Mouse (Mus musculus): ENCODE measurements around the gene Selenbp1. TPM values are rescaled to one million over a fixed set of nuclear protein-coding genes. Genes with fewer than 3 reads are reported as not detected.
"Not testable (repeated sequence)": the region's sequence is repeated elsewhere in the genome, so short reads cannot be mapped to it uniquely, and the experiment has no call there.

The Selenbp1 gene
- polyA plus RNA-seq, 1 experiment from 2014 or later: 15.3 TPM

DNA sequence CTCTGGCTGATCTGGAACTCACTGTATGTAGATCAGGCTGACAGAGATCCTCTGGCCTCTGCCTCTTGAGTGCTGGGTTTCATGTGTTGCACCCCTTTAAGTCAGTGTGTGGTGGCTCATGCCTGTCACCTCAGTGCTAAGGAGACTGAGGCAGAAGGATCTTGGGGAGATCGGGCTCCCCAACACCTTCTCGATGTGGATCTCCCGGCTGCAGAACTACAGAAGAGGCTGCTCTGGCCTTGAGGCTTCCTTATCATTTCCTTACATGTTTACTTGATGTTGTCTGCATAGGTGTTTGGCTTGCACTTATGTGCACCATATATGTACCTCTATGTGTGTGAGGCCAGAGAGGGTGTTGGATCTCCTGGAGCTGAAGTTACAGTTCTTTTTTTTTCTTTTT lies 1.7 kb downstream of the Selenbp1 start:
- ATAC-seq (ENCODE audit: low FRiP score); H3K4me3 ChIP-seq (replicated peaks); H3K9me3 ChIP-seq (replicated peaks); H3K27me3 ChIP-seq (replicated peaks); H3K4me2 ChIP-seq; H3K36me3 ChIP-seq; H3K27ac ChIP-seq (replicated peaks); H3K9ac ChIP-seq (replicated peaks): not testable (repeated sequence)
- 98% methylated on average over 3 of the region's 3 CpGs for WGBS
- peaks cover 11% of the 10 kb centered on the region; the same call in 1 of the 2 replicates for H3K4me1 ChIP-seq

DNA sequence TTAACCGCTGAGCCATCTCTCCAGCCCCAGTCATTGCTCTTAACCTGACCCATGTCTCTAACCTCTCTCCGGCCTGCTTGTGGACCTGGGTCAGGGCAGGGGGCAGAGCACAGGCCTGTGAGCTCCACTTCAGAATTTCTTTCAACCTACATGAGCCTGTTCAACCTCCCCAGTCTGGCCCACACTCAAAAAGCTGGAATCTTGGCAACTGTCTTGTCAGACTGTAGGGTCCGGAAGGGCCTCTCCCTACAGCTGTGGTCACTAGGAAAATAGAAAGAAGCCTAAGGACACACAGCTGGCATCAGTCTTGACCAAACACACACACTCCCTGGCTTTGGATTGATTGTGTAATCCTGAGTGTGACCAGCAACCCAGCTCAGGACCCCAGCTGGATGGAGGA lies 2.5 kb downstream of the Selenbp1 start:
- H3K4me1 ChIP-seq: peaks cover 11% of the 10 kb centered on the region; the same call in 1 of the 2 replicates
- H3K4me3 ChIP-seq (replicated peaks); H3K27me3 ChIP-seq (replicated peaks); H3K9me3 ChIP-seq (replicated peaks); H3K4me2 ChIP-seq; H3K9ac ChIP-seq (replicated peaks); ATAC-seq (ENCODE audit: low FRiP score); H3K36me3 ChIP-seq; H3K27ac ChIP-seq (replicated peaks): not testable (repeated sequence)
- 83% methylated on average over 3 of the region's 3 CpGs for WGBS

DNA sequence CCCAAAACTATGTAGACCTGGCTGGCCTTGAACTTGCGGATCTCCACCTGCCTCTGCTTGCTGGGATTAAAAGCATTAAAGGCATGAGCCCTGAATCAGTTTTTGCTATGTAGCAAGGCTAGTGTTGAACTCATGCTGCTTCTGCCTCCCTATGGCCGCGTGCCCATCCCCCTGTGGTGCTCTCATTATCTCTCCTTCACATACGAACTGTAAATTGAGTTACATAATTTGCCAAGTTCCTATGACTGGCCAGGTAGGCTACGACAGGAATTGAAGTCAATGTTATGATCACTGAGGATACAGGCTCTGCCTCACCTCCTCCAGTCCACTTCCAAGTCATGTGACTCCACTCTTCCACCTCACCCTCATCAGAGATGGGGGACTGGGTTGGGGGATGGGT lies 3.3 kb downstream of the Selenbp1 start:
- not testable (repeated sequence) for H3K4me2 ChIP-seq; ATAC-seq (ENCODE audit: low FRiP score); H3K27me3 ChIP-seq (replicated peaks); H3K9me3 ChIP-seq (replicated peaks); H3K4me3 ChIP-seq (replicated peaks); H3K9ac ChIP-seq (replicated peaks); H3K27ac ChIP-seq (replicated peaks); H3K36me3 ChIP-seq
- WGBS: 81% methylated on average over 5 of the region's 5 CpGs
- H3K4me1 ChIP-seq: peaks cover 11% of the 10 kb centered on the region; the same call in 1 of the 2 replicates

DNA sequence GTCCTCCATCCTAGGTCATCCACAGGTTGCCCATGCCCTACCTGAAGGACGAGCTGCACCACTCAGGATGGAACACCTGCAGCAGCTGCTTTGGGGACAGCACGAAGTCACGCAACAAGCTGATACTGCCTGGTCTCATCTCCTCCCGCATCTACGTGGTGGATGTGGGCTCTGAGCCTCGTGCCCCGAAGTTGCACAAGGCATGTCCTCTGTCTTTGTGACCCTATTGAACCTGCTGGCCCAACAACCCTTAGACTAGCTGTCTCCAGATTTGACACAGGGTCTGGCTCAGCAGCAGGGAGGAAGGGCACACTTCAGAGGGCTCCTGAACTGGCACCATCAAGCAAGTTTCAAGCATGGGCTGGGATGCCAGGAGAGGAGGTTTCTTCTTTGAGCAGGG lies 4.3 kb downstream of the Selenbp1 start:
- H3K4me3 ChIP-seq (replicated peaks); H3K27ac ChIP-seq (replicated peaks); H3K36me3 ChIP-seq; H3K27me3 ChIP-seq (replicated peaks); H3K4me2 ChIP-seq; H3K9me3 ChIP-seq (replicated peaks); ATAC-seq (ENCODE audit: low FRiP score); H3K9ac ChIP-seq (replicated peaks): not testable (repeated sequence)
- peaks cover 11% of the 10 kb centered on the region; the same call in 1 of the 2 replicates for H3K4me1 ChIP-seq
- WGBS: 92% methylated on average over 7 of the region's 7 CpGs

DNA sequence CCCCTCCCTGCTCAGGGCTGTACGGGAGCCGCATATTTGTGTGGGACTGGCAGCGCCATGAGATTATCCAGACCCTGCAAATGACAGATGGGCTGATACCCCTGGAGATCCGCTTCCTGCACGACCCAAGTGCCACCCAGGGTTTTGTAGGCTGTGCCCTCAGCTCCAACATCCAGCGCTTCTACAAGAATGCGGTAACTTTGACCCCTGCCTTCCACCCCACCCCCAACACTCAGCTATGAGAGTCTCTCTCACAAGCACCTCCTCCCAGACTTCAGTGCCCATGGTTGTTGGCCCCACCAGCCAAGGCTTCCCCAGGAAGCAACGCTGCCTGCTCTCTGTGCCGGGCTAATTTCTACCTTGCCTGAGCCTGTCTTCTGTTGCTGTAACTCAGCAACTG lies 7.2 kb downstream of the Selenbp1 start:
- H3K4me2 ChIP-seq; ATAC-seq (ENCODE audit: low FRiP score); H3K9me3 ChIP-seq (replicated peaks); H3K9ac ChIP-seq (replicated peaks); H3K27me3 ChIP-seq (replicated peaks); H3K27ac ChIP-seq (replicated peaks); H3K36me3 ChIP-seq; H3K4me1 ChIP-seq; H3K4me3 ChIP-seq (replicated peaks): not testable (repeated sequence)
- 71% methylated on average over 9 of the region's 9 CpGs for WGBS

DNA sequence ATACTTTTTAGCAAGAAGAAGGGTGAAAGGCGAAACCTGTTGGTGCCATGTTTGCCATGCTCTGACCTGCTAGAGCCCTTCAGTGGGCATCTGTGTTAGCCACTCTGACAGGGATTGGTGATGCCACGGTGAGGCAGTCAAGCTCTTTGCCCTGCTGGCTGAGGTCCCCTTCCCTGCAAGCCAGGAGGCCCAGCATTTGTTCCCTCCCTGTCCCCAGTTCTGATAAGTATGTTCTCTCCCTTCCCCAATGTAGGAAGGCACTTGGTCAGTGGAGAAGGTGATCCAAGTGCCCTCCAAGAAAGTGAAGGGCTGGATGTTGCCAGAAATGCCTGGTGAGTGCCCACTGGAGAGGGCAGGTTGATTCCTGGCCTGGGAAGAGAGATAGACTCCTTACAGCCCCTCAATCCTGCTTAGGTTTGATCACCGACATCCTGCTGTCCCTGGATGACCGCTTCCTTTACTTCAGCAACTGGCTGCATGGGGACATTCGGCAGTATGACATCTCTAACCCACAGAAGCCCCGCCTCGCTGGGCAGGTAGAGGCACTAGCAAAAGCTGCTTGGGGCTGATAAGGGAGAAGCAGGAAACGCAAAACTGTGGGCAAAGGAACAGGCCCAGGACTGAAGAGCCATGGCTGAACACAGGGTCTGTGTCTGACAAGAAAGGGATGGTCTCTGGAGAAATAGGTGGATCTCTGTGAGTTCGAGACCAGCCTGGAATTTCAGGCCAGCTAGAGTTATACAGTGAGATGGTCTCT lies 9.5 kb downstream of the Selenbp1 start:
- not testable (repeated sequence) for H3K27me3 ChIP-seq (replicated peaks); ATAC-seq (ENCODE audit: low FRiP score); H3K9me3 ChIP-seq (replicated peaks); H3K36me3 ChIP-seq; H3K4me3 ChIP-seq (replicated peaks); H3K4me2 ChIP-seq; H3K4me1 ChIP-seq; H3K27ac ChIP-seq (replicated peaks); H3K9ac ChIP-seq (replicated peaks)
- WGBS: 83% methylated on average over 9 of the region's 9 CpGs

DNA sequence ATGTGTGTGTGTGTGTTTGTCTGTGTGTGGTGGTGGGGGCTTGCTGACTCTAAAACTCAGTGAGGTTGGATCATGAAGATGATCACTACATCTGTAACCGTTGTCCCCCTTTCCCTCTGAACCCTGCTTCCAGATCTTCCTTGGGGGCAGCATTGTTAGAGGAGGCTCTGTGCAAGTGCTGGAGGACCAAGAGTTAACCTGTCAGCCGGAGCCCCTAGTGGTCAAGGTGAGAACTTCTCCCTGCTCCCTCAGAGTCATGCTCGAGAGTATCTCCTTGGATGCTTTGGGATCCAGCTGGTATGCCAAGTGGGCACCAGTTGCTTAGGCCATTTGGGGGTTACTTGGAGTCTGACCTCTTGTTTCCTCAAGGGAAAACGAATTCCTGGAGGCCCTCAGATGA lies 10.8 kb downstream of the Selenbp1 start:
- WGBS: 28% methylated on average over 4 of the region's 4 CpGs
- not testable (repeated sequence) for H3K27me3 ChIP-seq (replicated peaks); H3K9ac ChIP-seq (replicated peaks); H3K9me3 ChIP-seq (replicated peaks); H3K4me3 ChIP-seq (replicated peaks); ATAC-seq (ENCODE audit: low FRiP score); H3K4me1 ChIP-seq; H3K36me3 ChIP-seq; H3K4me2 ChIP-seq; H3K27ac ChIP-seq (replicated peaks)

DNA sequence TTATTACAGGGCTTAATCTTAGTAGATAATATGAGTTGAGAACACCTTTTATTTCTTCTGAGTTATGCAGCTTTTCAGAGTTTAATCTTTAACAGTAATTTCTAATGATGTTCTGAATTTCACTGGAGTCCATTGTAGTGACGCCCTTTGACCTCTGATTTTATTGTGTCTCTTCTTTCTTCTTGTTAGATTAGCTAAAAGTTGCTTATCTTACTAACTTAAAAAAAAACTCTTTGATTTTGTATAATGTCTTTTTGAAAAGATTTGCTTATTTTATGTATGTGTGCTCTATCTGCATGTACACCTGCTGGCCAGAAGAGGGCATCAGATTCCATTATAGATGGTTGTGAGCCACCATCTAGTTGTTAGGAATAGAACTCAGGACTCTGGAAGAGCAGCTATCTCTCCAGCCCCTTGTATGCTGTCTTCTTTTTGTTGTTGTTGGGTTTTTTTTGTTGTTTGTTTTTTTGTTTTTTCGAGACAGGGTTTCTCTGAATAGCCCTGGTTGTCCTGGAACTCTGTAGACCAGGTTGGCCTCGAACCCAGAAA lies 15.3 kb downstream of the Selenbp1 start:
- no peaks in the 10 kb centered on the region for H3K9me3 ChIP-seq (replicated peaks)
- ATAC-seq (ENCODE audit: low FRiP score): no peak
- H3K4me2 ChIP-seq: no peak overlapping the region
- H3K27ac ChIP-seq (replicated peaks): no peak overlapping the region
- no peak overlapping the region for H3K4me3 ChIP-seq (replicated peaks)
- WGBS: 77% methylated on average over 3 of the region's 3 CpGs
- H3K4me1 ChIP-seq: peaks cover 6% of the 10 kb centered on the region
- H3K36me3 ChIP-seq: no peaks in the 10 kb centered on the region
- H3K9ac ChIP-seq (replicated peaks): no peak overlapping the region
- no peaks in the 10 kb centered on the region for H3K27me3 ChIP-seq (replicated peaks)

DNA sequence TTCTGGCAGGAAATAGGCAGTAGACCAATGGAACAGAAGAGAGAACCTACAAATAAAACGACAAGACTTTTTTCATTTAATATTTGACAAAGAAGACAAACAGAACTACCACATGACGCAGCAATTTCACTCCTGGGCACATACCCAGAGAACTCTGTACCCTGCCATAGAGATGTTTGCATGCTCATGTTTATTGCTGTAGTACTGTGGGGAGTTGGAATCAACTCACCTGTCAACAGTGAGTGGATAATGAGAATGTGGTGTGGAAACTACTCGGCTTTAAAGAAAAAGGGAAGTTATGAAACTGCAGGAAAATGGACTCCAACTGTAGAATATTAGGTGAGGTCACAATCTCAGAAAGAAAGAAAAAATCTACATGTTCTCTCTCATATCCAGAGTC lies 16.8 kb downstream of the Selenbp1 start:
- H3K36me3 ChIP-seq: no peaks in the 10 kb centered on the region
- no peaks in the 10 kb centered on the region for H3K27me3 ChIP-seq (replicated peaks)
- no peak overlapping the region for H3K9ac ChIP-seq (replicated peaks)
- no peaks in the 10 kb centered on the region for H3K9me3 ChIP-seq (replicated peaks)
- no peak for ATAC-seq (ENCODE audit: low FRiP score)
- no peak overlapping the region for H3K4me2 ChIP-seq
- H3K27ac ChIP-seq (replicated peaks): no peak overlapping the region
- H3K4me3 ChIP-seq (replicated peaks): no peak overlapping the region
- H3K4me1 ChIP-seq: peaks cover 13% of the 10 kb centered on the region
- WGBS: 88% methylated on average over 3 of the region's 3 CpGs

DNA sequence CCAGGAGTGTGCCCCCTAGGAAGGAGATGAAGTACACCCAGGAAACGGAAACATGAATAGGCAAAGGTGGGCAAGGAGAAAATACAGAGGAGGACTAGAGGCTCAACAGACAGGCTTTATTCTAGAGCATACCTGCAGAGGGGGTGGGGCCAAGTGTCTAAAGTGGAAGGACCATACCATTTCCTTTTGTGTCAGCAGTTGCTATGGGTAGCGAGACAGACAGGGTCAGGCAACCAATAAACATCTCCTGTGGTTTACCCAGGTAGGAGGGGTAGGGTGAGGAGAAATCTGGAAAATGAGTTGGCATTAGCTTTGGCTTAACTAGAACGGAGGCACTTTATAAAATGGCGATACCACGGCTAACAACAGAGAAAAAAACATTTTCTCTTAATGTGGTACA lies 19.9 kb downstream of the Selenbp1 start:
- peak overlapping the region; percentile 99 for H3K27ac ChIP-seq (replicated peaks)
- peaks cover 35% of the 10 kb centered on the region for H3K4me1 ChIP-seq
- ATAC-seq (ENCODE audit: low FRiP score): no peak

DNA sequence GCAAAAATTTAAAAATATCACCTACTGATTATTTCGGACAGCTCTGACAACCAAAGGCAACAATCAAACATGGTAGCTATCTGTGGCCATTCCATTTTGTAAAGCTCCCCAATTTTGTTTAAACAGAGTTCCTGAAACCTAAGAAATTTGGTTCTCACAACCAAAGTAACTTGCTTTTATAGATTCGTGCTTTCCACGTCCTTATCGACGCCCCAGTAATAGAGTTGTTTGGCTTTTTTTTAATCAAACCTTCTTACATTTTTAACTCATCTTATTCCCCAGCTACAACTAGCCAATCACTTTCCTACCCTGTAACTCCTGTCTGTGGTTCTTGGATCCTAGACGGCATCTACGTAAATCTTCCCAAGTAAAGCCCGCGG lies 20.5 kb downstream of the Selenbp1 start:
- Histone ChIP-seq H3K4me3 (replicated peaks) (peak overlapping the region; percentile 84), H3K9me3 (replicated peaks) (no peaks in the 10 kb centered on the region), H3K4me2 (peak overlapping the region; percentile 60), H3K27ac (replicated peaks) (peak overlapping the region; percentile 99), H3K27me3 (replicated peaks) (no peaks in the 10 kb centered on the region), H3K9ac (replicated peaks) (peak overlapping the region; percentile 53), H3K4me1 (peaks cover 35% of the 10 kb centered on the region), H3K36me3 (peaks cover 28% of the 10 kb centered on the region)
- 17% methylated on average over 9 of the region's 9 CpGs for WGBS
- ATAC-seq (ENCODE audit: low FRiP score): no peak

More for the DNA sequence above, 19.9 kb downstream of the Selenbp1 start:
- Histone ChIP-seq H3K9me3 (replicated peaks) (no peaks in the 10 kb centered on the region), H3K36me3 (peaks cover 23% of the 10 kb centered on the region), H3K27me3 (replicated peaks) (no peaks in the 10 kb centered on the region), H3K9ac (replicated peaks) (0 out of 2 replicates have a peak overlapping the region, but pooled peaks have one; percentile 53), H3K4me2 (peak overlapping the region; percentile 60), H3K4me3 (replicated peaks) (peak overlapping the region; percentile 84)
- 66% methylated on average over 5 of the region's 5 CpGs for WGBS

Data from neural tube, embryonic 15.5 days (tissue).